Mouse (Mus musculus) duodenum, adult 2 months (tissue): ENCODE measurements around the gene Crct1. TPM values are rescaled to one million over a fixed set of nuclear protein-coding genes. Genes with fewer than 3 reads are reported as not detected.

Experiments used
- polyA plus RNA-seq: library from polyadenylated mRNA; depleted of rRNA; stranded (reverse); fragments of >200 nt; gene quantifications from 2 replicates; pipeline ENCODE4 v1.2.3, GENCODE M21; 2012; ENCODE audit warnings: low replicate concordance; rRNA removed

Crct1 gene
- 0.17 TPM in 1 of 2 replicates, not detected in the other for polyA plus RNA-seq

GRCm38 (mm10) chr3:93015460-93016104 is at the start of gene Crct1:
Crct1 (minus strand) TSS chr3:93015687.

GRCm38 (mm10) chr3:93018960-93019359 is 3.5 kb upstream of the Crct1 start, which contains the start of gene Lce1m:
Lce1m (minus strand) TSS chr3:93019060.

DNA sequence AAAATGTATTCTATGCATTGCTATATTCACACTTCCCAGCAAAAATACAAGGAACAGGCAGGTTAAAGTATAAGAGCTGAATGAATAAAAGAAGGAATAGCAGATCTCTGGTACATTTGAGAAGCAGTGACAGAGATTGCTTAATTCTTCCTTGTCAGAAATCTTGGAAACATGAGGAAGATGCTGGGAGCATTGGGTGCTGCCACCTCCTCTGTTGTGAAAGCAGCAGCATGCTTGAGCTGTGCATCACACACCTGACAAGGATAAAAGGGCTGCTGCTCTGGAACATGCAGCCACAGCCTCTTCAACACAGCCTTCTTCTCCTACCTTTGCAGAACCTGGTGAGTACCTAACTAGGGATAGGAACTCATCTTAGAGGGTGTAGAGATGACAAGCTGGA is 23.6 kb downstream of the Crct1 start, which contains the start of gene Lce3f:
TSS of gene Lce3f (plus strand) at position 301 of the 400 bp plus-strand sequence.

DNA sequence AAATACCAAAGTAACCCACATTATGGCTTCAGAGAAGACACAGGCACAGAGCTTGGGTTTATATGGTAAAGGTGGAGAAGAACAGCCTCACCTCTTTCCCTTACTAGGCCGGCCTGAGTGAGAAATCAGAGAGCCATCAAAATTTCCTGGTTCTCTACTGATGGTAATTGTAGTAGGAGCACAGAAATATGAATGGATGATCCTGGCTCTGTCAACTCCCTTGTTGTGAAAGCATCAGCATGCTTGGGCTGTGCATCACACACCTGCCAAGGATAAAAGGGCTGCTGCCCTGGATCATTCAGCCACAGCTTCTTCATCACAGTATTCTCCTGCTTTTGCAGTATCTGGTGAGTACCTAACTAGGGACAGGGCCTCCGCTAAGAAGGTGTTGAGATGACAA is 48.7 kb downstream of the Crct1 start, which contains the start of gene Lce3e:
TSS of gene Lce3e (plus strand) at position 301 of the 400 bp plus-strand sequence.

Other genes with a start within 250 kb of the Crct1 start
- not detected in 2 replicates for gene Lce1i, start 236.8 kb downstream of the Crct1 start, polyA plus RNA-seq
- not detected in 2 replicates for gene Lce1j, start 225.2 kb downstream of the Crct1 start, polyA plus RNA-seq
- not detected in 2 replicates for gene Lce1k, start 207.8 kb downstream of the Crct1 start, polyA plus RNA-seq
- not detected in 2 replicates for gene Kprp, start 188.4 kb downstream of the Crct1 start, polyA plus RNA-seq
- not detected in 2 replicates for gene Lce1l, start 164.4 kb downstream of the Crct1 start, polyA plus RNA-seq
- gene 2310050C09Rik, start 145.5 kb downstream of the Crct1 start, polyA plus RNA-seq: not detected in 2 replicates
- not detected in 2 replicates for gene Lce3a, start 89.5 kb downstream of the Crct1 start, polyA plus RNA-seq
- gene Lce3b, start 82.7 kb downstream of the Crct1 start, polyA plus RNA-seq: not detected in 2 replicates
- not detected in 2 replicates for gene Lce3c, start 71.2 kb downstream of the Crct1 start, polyA plus RNA-seq
- gene Lce3d, start 58.3 kb downstream of the Crct1 start, polyA plus RNA-seq: not detected in 2 replicates
- gene Lce3e, start 48.6 kb downstream of the Crct1 start, polyA plus RNA-seq: not detected in 2 replicates
- not detected in 2 replicates for gene Lce3f, start 23.5 kb downstream of the Crct1 start, polyA plus RNA-seq
- gene Lce1m, start 3.4 kb upstream of the Crct1 start, polyA plus RNA-seq: not detected in 2 replicates
- gene Gm4858, start 53.1 kb upstream of the Crct1 start, polyA plus RNA-seq: not detected in 2 replicates
- gene Crnn, start 129.1 kb upstream of the Crct1 start, polyA plus RNA-seq: not detected in 2 replicates
- not detected in 2 replicates for gene Flg2, start 181.6 kb upstream of the Crct1 start, polyA plus RNA-seq